31 mouse cellular contexts compared by ENCODE assay signal in the genomic region with DNA sequence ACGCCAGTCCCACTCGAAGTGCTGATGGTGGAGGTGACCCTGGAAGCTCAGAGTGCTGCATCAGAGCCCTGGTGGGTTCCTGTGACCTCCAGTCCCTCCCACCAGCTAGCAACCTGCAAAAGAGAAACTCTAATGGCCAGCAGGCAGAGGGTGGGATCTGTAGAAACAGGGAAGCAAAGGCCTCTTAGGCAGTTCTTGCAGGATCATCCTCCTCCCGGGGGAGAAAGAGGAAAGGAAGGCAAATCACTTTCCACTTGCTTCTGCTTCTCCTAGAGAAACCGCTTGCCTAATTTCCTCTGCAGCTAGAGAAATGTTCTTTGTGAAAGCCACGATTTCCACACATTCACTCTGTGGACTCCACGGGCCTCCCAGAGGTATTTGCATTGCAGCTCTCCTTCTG. TPM values are rescaled to one million over a fixed set of nuclear protein-coding genes. Genes with fewer than 3 reads are reported as not detected.
DNase-seq lines count a peak whose midpoint lies in the region; ATAC-seq and TF ChIP-seq lines count a peak whose summit lies in the region.
"Had no signal": no experiment of that assay in that cellular context is flagged by ENCODE, and none has a peak within 500 bp of the region (broad histone marks: within the 10 kb centered on the region; RNA-seq: fewer than 3 reads in every experiment).

No protein-coding gene starts in this region.

- no peaks in the 10 kb centered on the region for H3K4me1 ChIP-seq in lung, adult 2 months (ENCODE audit: control insufficient read depth, insufficient read depth, low read length)
- peaks cover 30% of the 10 kb centered on the region for H3K4me1 ChIP-seq in bone marrow macrophage, adult 2 months (ENCODE audit: control insufficient read depth, insufficient read depth, low read length)
- H3K4me1 ChIP-seq: embryonic facial prominence, embryonic 10.5 days; embryonic facial prominence, embryonic 15.5 days; forebrain, embryonic 12.5 days; heart, embryonic 13.5 days; limb, embryonic 10.5 days; limb, embryonic 15.5 days; midbrain, embryonic 10.5 days; midbrain, embryonic 15.5 days; neural tube, embryonic 12.5 days had no signal

- TF ChIP-seq CTCF in lung, adult 2 months (IDR thresholded peaks at IDR 0.05; ENCODE audit: insufficient read depth, low read length) = no peak
- TF ChIP-seq CTCF in bone marrow macrophage, adult 2 months (IDR thresholded peaks at IDR 0.05; ENCODE audit: low read depth, low read length) = no peak

- no peak overlapping the region for H3K4me3 ChIP-seq in lung, adult 2 months (replicated peaks; ENCODE audit: extremely low read depth, low read depth, low read length)
- H3K4me3 ChIP-seq in bone marrow macrophage, adult 2 months (ENCODE audit: insufficient read depth, low read length) = no peak overlapping the region
- H3K4me3 ChIP-seq: embryonic facial prominence, embryonic 10.5 days; embryonic facial prominence, embryonic 15.5 days; forebrain, embryonic 12.5 days; heart, embryonic 13.5 days; limb, embryonic 10.5 days; limb, embryonic 15.5 days; midbrain, embryonic 10.5 days; midbrain, embryonic 15.5 days; neural tube, embryonic 12.5 days had no signal

- ATAC-seq in megakaryocyte progenitor cell, adult 5-6 weeks (replicated peaks; ENCODE audit: poor library complexity) = peak; percentile 47
- ATAC-seq: CD4-positive, CD25-positive, alpha-beta regulatory T cell, adult 4 months; forebrain, postnatal 0 days; hindbrain, embryonic 16.5 days; midbrain, embryonic 15.5 days had no signal

- H3K27ac ChIP-seq in bone marrow macrophage, adult 2 months (ENCODE audit: insufficient read depth, low read depth, low read length) = peak overlapping the region; percentile 70
- H3K27ac ChIP-seq: embryonic facial prominence, embryonic 10.5 days; embryonic facial prominence, embryonic 15.5 days; forebrain, embryonic 12.5 days; heart, embryonic 13.5 days; kidney, postnatal 0 days; limb, embryonic 10.5 days; limb, embryonic 15.5 days; midbrain, embryonic 10.5 days; midbrain, embryonic 15.5 days; neural tube, embryonic 12.5 days had no signal

- peak; percentile 4 for DNase-seq in heart, adult 8-10 months (ENCODE audit: low spot score)
- no peak for DNase-seq in heart, postnatal 14 days
- DNase-seq in lung, postnatal 25 days (ENCODE audit: low spot score) = peak; percentile 24
- no peak for DNase-seq in lung, adult 2 months
- DNase-seq in natural killer cell, adult 2 months (ENCODE audit: low spot score in 2 of 2) = no peak
- no peak for DNase-seq in cerebellum, adult 18-20 months
- DNase-seq: adrenal gland, adult 2 months; cerebellum, adult 11-12 months; cerebellum, postnatal 10 days; forebrain, postnatal 0 days; gastrocnemius, postnatal 14 days; heart, postnatal 10 days; kidney, adult 8-10 months; kidney, postnatal 4 days; layer of hippocampus, postnatal 36 days; thymus, adult 2 months; thymus, postnatal 4 days had no signal

- WGBS in lung, adult 2 months = 49% methylated on average over 6 of the region's 6 CpGs

- no peak for TF ChIP-seq POLR2A in lung, adult 2 months (IDR thresholded peaks at IDR 0.05; ENCODE audit: borderline replicate concordance, extremely low read depth, low read depth, low read length)
- TF ChIP-seq POLR2A in bone marrow macrophage, adult 2 months (IDR thresholded peaks at IDR 0.05; ENCODE audit: borderline replicate concordance, low read depth, low read length) = no peak

- intact Hi-C loops in heart, postnatal 14 days (cut with DNase I) = no loop called here

RNA-seq across cellular contexts. Expression of a gene that starts 23.3 kb away (rescaled TPM):
- under 1 TPM; 0.28 to 0.46 (median 0.37) TPM for total RNA-seq in heart, adult 8-10 months (2022)
- total RNA-seq in heart, postnatal 14 days (2021) = 1 to 10 TPM; 1.0 to 2.3 TPM
- 0.17 and 0.47 TPM in 2 replicates for polyA plus RNA-seq in lung, adult 2 months (2012; rRNA removed)
- polyA plus RNA-seq in bone marrow macrophage, adult 2 months (2012; ENCODE audit: insufficient read depth, insufficient read length, missing spikeins) = 10.6 and 11.3 TPM in 2 replicates
- 60.0 and 75.1 TPM in 2 replicates for total RNA-seq in megakaryocyte progenitor cell, adult 5-6 weeks (2015)
- 82.4 and 96.9 TPM in 2 replicates for total RNA-seq in megakaryocyte progenitor cell, adult 5-6 weeks (2017)

Comparison
In these comparisons a context has a peak if more than half of its experiments do, and no peak if none do; other contexts are left out.
1. DNase-seq: peak in heart, adult 8-10 months (single experiment) and lung, postnatal 25 days (single experiment); none in heart, postnatal 14 days (0 of 2), lung, adult 2 months (single experiment), natural killer cell, adult 2 months (0 of 2) and cerebellum, adult 18-20 months (0 of 2).
2. RNA of a gene that starts 23.3 kb away (total RNA-seq): 60.0 to 96.9 TPM in megakaryocyte progenitor cell, adult 5-6 weeks; 1.0 to 2.3 TPM in heart, postnatal 14 days and 0.28 to 0.46 TPM in heart, adult 8-10 months; every median in the first group is over 10 times any median in the second.